Mouse (Mus musculus) gastrocnemius, postnatal 4 days (tissue): Measurements from ENCODE around the gene Proser2. TPM values are rescaled to one million over a fixed set of nuclear protein-coding genes. Genes with fewer than 3 reads are reported as not detected.
A peak's percentile ranks its signal among the peaks of the same experiment; 100 is the strongest.

Experiments
- DNase-seq, 2 experiments: peaks; one replicate each; pipeline ENCODE4 v3.0.0; 2021 to 2022; ENCODE audit warnings: low spot score in 2 of 2, mixed read lengths in 2 of 2
- total RNA-seq, 2 experiments: library from RNA; stranded (reverse); gene quantifications; 2 replicates each; pipeline ENCODE4 v1.2.3; 2021

The Proser2 gene
- total RNA-seq, 2 experiments from 2014 or later, result 3.4 to 3.6 TPM

- peak in 1 of 2 experiments; percentile 16 for DNase-seq
Measured at GRCm38 (mm10) chr2:6074891-6075529, 55.0 kb downstream of the Proser2 start.

- DNase-seq, result peak in 1 of 2 experiments; percentile 4
Measured at GRCm38 (mm10) chr2:6072685-6073260, 57.2 kb downstream of the Proser2 start.

- DNase-seq, result peak in 1 of 2 experiments; percentile 9
Measured at GRCm38 (mm10) chr2:6071598-6072440, 58.2 kb downstream of the Proser2 start.

- DNase-seq, result peak in 1 of 2 experiments; percentile 5
Measured at GRCm38 (mm10) chr2:6070925-6071324, 59.1 kb downstream of the Proser2 start.

- DNase-seq, result no peak
Measured at GRCm38 (mm10) chr2:6067341-6067740, 62.7 kb downstream of the Proser2 start.

- DNase-seq, result no peak
Measured at GRCm38 (mm10) chr2:6060071-6060804, 69.8 kb downstream of the Proser2 start.

- no peak for DNase-seq
Measured at GRCm38 (mm10) chr2:6059291-6059690, 70.7 kb downstream of the Proser2 start.

- no peak for DNase-seq
Measured at GRCm38 (mm10) chr2:6056518-6056917, 73.5 kb downstream of the Proser2 start.

- no peak for DNase-seq
Measured at GRCm38 (mm10) chr2:6055466-6055865, 74.5 kb downstream of the Proser2 start.

GRCm38 (mm10) chr2:6049018-6049417 lies 81.0 kb downstream of the Proser2 start:
- DNase-seq, result no peak

GRCm38 (mm10) chr2:6048570-6048969 lies 81.4 kb downstream of the Proser2 start:
- no peak for DNase-seq

Other genes starting within 250 kb of the Proser2 start
- 10 to 100 TPM; 43.7 to 48.9 TPM for gene Sec61a2, start 234.8 kb downstream of the Proser2 start, total RNA-seq
- gene Dhtkd1, start 187.4 kb downstream of the Proser2 start, total RNA-seq, result 1 to 10 TPM; 1.8 to 2.1 TPM
- gene Upf2, start 178.7 kb downstream of the Proser2 start, total RNA-seq, result 10 to 100 TPM; 17.2 to 20.3 TPM
- gene Echdc3, start 82.8 kb upstream of the Proser2 start, total RNA-seq, result 1 to 10 TPM; 6.7 to 6.8 TPM
- 10 to 100 TPM; 11.6 to 14.8 TPM for gene Usp6nl, start 192.5 kb upstream of the Proser2 start, total RNA-seq